Mouse (Mus musculus): ENCODE results near the gene Creb3.

DNA sequence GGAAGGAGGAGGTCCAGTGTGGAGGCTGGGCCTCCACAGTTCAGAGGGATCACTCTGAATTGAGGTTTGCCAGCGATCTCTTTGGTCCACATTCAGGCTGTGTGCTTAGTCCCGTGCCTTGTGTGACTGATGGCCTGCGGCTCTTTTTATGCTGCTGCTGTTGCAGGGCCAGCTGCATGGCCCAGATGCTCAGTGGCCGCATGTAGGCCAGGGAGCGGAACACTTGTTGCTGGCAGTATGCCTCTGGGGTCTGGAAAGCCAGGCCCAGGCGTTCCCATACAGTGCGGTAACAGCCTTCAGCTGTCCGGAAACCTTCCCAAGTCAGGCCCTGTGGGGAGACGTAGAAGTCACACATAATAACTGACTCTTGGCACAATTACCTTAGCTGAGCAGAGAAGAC lies 5.0 kb downstream of the Creb3 start:
- no peak for TF ChIP-seq CTCF (IDR thresholded peaks at IDR 0.05; ENCODE audit: low read depth)
- TF ChIP-seq EP300 (IDR thresholded peaks at IDR 0.05; ENCODE audit: low read depth) = no peak

Data from liver, embryonic 14.5 days (tissue).